Mouse (Mus musculus) A20 (cell line): ENCODE results near the gene Mphosph9.
A peak's percentile ranks its signal among the peaks of the same experiment; 100 is the strongest.
"Not testable (repeated sequence)": the region's sequence is repeated elsewhere in the genome, so short reads cannot be mapped to it uniquely, and the experiment has no call there.

ENCODE experiments used
- DNase-seq: peaks from one replicate; pipeline ENCODE4 v3.0.0-alpha.2; 2011; ENCODE audit warnings: low read depth, low spot score

Mphosph9 gene

GRCm38 (mm10) chr5:124236180-124236579 lies 91.6 kb downstream of the Mphosph9 start:
- no peak for DNase-seq

- DNase-seq = no peak
Observed at GRCm38 (mm10) chr5:124234778-124235177, 93.0 kb downstream of the Mphosph9 start.

- no peak for DNase-seq
Observed at GRCm38 (mm10) chr5:124233874-124234661, 93.7 kb downstream of the Mphosph9 start.

- no peak for DNase-seq
Observed at GRCm38 (mm10) chr5:124233144-124233465, 94.7 kb downstream of the Mphosph9 start.

- no peak for DNase-seq
Observed at GRCm38 (mm10) chr5:124232360-124233143, 95.2 kb downstream of the Mphosph9 start.

- no peak for DNase-seq
Observed at GRCm38 (mm10) chr5:124230461-124230860, 97.3 kb downstream of the Mphosph9 start.

- no peak for DNase-seq
Observed at GRCm38 (mm10) chr5:124227193-124227592, 100.6 kb downstream of the Mphosph9 start.

GRCm38 (mm10) chr5:124226494-124226893 lies 101.3 kb downstream of the Mphosph9 start:
- no peak for DNase-seq

GRCm38 (mm10) chr5:124225891-124226290 lies 101.9 kb downstream of the Mphosph9 start:
- peak; percentile 32 for DNase-seq

- DNase-seq = no peak
Observed at GRCm38 (mm10) chr5:124224321-124225092, 103.3 kb downstream of the Mphosph9 start.

- no peak for DNase-seq
Observed at GRCm38 (mm10) chr5:124223574-124223973, 104.2 kb downstream of the Mphosph9 start.

- DNase-seq = no peak
Observed at GRCm38 (mm10) chr5:124222696-124223095, 105.1 kb downstream of the Mphosph9 start.

GRCm38 (mm10) chr5:124221736-124222040 lies 106.1 kb downstream of the Mphosph9 start:
- no peak for DNase-seq

- no peak for DNase-seq
Observed at GRCm38 (mm10) chr5:124221037-124221735, 106.6 kb downstream of the Mphosph9 start.

- DNase-seq = no peak
Observed at GRCm38 (mm10) chr5:124220551-124220950, 107.2 kb downstream of the Mphosph9 start.

GRCm38 (mm10) chr5:124219431-124219830 lies 108.3 kb downstream of the Mphosph9 start:
- peak; percentile 30 for DNase-seq

- DNase-seq = peak; percentile 39
Observed at GRCm38 (mm10) chr5:124218986-124219385, 108.8 kb downstream of the Mphosph9 start.

- DNase-seq = no peak
Observed at GRCm38 (mm10) chr5:124217566-124218249, 110.1 kb downstream of the Mphosph9 start.

- not testable (repeated sequence) for DNase-seq
Observed at GRCm38 (mm10) chr5:124217092-124217491, 110.7 kb downstream of the Mphosph9 start.

GRCm38 (mm10) chr5:124216403-124216802 lies 111.4 kb downstream of the Mphosph9 start:
- no peak for DNase-seq

GRCm38 (mm10) chr5:124215647-124216046 lies 112.1 kb downstream of the Mphosph9 start:
- DNase-seq = no peak
